Mouse (Mus musculus) layer of hippocampus, postnatal 14 days (tissue): ENCODE results near the gene Txndc12. TPM values are rescaled to one million over a fixed set of nuclear protein-coding genes. Genes with fewer than 3 reads are reported as not detected.

ENCODE experiments used
- DNase-seq, 2 experiments: peaks; one replicate each; pipeline ENCODE4 v3.0.0; 2021 to 2022; ENCODE audit warnings: low spot score in 2 of 2, mixed read lengths in 1 of 2
- long read RNA-seq, 2 experiments: library from polyadenylated mRNA; stranded (forward); transcript quantifications; one replicate each; pipeline ENCODE4 v2.0.0; 2021
- total RNA-seq, 2 experiments: library from RNA; stranded (reverse); gene quantifications; 2 replicates each; pipeline ENCODE4 v1.2.3; 2021

Gene Txndc12
- 10 to 100 TPM; 38.8 to 38.9 TPM for total RNA-seq
- long read RNA-seq, experiment 1, transcript Txndc12-201 (7 exons, 1,359 nt), result major isoform, 25 of 32 reads
- long read RNA-seq, experiment 1, partial matches to known transcripts, result 2 of 32 reads
- long read RNA-seq, experiment 1, other reads (novel, unspliced or antisense), result 5 of 32 reads
- long read RNA-seq, experiment 2, transcript Txndc12-201 (7 exons, 1,359 nt), result major isoform, 36 of 40 reads
- long read RNA-seq, experiment 2, partial matches to known transcripts, result 1 of 40 reads
- long read RNA-seq, experiment 2, other reads (novel, unspliced or antisense), result 3 of 40 reads

GRCm38 (mm10) chr4:108834115-108834970 lies at the start of gene Txndc12:
Gene Txndc12, plus strand, starts transcription at chr4:108834601.
- DNase-seq, result peak; percentile 81 to 90

DNA sequence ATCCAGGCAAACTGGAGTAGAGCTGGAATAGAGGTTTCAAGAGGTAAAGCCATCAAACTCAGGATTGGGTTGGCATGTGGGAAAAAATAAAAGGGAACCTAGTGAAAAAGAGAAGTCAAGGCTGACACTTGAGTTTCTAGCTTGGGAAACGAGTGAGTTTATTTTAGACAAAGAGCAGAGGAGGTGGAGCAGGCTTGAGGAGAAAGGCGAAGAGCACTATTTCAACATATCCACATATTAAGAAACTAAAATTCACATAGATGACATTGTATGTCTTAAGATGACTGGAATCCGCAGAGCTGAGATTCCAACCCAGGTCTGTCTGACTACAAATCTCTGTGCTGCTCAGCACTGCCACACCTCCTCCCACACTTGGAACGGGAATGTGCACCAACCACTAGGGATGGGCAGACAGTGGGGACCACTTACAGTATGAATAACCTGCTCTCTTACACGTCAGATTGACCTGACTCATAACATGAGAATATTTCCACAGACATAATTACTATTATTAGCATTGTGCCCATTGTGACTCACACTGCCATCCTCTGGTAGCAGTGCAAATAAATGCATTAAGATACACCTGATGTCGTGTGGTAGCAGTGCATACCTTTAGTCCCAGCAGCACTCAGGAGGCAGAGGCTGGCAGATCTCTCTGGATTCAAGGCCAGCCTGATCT lies 45.0 kb upstream of the Txndc12 start:
- no peak for DNase-seq

GRCm38 (mm10) chr4:108790507-108790906 lies 43.9 kb upstream of the Txndc12 start:
- no peak for DNase-seq

- no peak for DNase-seq
Observed at GRCm38 (mm10) chr4:108793941-108794340, 40.5 kb upstream of the Txndc12 start.

DNA sequence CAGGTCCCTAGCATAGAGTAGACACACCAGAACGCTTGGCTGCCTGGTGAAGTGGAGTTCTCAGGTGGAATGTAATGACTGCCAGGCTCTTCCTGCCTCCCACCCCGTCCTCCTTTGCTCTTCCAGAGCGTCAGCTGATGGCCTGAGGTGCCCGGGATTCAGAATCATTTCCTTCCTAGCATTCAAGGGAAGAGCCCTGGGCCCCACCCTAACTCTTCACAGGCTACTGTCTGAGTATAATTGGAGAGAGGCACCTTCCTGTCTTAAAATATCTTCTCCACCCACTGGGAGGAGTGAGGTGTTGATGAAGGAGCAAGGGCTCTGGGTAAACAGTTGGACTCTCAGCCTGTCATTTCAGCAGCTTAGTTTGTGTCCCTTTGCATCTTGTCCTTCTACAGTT lies 37.7 kb upstream of the Txndc12 start:
- DNase-seq, result no peak

- peak; percentile 57 to 78 for DNase-seq
Observed at GRCm38 (mm10) chr4:108798083-108798830, 36.1 kb upstream of the Txndc12 start.

- DNase-seq, result no peak
Observed at GRCm38 (mm10) chr4:108803535-108803934, 30.9 kb upstream of the Txndc12 start.

DNA sequence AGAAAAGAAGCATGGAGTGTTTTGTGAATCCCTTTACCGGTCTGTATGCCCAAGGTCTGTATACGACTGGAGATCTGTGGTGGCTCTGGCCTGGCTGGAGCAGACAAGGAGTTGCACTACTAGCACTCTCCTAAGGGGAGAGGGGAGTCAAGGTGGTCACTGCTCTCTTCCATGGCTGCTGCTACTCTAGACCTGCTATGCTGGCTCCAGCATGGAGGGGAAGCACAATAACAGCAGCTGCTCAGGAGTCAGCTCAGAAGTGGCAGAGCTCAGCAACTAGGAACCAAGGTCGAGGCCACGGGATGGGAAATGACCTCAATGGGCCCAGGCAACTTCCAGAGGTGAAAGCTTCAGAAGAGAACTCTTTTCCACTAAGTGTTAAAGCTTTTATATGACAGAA lies 23.3 kb upstream of the Txndc12 start:
- no peak for DNase-seq

DNA sequence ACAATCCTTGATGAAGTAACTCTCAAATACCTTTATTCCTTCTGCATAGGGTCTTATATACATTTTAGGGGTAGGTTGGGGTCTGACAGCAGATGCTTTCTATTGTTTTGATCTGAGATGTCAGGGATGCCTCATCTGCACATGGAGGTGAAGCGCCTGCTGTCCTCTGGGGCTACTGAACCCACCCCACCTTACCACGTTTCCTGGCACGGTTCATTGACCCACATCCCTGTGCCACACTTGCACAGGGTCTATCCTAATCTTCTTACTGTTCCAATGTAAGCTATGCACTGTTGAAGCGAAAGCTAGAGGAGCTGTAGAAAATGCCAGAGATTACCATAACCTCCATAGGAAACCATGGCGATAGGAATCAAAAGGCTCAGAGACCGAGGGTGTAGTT lies 22.9 kb upstream of the Txndc12 start:
- no peak for DNase-seq

DNA sequence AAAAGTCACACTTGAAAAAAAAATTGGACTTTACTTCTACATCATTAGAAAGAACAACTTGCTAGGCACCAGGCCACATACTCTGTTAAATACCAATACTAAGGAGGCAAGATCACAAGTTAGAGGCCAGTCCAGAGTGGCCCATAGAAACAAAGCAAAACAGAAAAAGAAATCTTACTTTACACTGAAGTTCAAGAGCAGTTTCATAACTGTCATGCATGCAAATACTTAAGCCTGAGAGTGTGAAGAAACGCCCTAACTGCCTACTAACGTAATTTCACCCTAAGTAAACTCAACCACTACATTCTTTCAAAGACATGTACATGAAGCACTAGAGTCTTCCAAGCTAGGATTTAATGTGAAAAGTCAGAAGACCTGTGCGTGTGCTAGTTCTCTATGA lies 8.7 kb upstream of the Txndc12 start:
- DNase-seq, result no peak

- no peak for DNase-seq
Observed at GRCm38 (mm10) chr4:108826096-108826495, 8.3 kb upstream of the Txndc12 start.

DNA sequence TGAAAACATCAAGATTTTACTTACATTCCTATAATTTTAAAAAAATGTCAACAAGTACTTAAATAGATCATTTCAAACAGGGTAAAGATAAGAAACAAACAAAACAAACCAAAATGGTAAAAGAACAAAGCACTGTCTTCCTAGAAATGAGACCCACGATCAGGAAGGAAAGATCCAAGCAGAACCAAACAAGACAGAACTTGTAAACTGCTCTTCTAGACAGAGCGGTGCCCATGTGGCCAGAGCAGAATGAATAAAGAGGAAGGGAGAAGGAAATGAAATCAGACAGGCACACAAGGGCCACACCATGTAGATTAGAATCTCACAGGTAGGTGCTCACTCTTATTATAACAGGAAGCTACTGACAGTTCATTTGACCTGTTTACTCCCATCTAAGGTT lies 7.8 kb upstream of the Txndc12 start:
- no peak for DNase-seq

DNA sequence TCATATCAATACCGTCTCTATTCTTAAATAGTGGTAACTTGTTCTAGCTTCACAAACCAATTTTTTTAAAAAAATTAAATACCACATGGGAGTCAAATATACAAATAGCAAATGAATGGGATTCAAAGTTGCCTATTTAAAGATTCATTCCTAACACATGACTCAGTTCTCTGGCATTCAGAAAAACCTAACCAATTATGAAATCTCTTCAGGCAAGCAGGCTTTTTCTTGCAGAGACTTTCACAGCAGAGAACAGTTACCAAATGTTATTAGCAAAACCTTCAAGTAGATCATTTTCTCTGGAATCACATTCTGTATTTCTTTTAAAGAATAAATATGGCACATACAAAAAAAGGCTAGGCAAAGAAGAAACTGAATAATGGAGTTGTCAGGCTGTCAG lies 3.7 kb upstream of the Txndc12 start:
- no peak for DNase-seq

DNA sequence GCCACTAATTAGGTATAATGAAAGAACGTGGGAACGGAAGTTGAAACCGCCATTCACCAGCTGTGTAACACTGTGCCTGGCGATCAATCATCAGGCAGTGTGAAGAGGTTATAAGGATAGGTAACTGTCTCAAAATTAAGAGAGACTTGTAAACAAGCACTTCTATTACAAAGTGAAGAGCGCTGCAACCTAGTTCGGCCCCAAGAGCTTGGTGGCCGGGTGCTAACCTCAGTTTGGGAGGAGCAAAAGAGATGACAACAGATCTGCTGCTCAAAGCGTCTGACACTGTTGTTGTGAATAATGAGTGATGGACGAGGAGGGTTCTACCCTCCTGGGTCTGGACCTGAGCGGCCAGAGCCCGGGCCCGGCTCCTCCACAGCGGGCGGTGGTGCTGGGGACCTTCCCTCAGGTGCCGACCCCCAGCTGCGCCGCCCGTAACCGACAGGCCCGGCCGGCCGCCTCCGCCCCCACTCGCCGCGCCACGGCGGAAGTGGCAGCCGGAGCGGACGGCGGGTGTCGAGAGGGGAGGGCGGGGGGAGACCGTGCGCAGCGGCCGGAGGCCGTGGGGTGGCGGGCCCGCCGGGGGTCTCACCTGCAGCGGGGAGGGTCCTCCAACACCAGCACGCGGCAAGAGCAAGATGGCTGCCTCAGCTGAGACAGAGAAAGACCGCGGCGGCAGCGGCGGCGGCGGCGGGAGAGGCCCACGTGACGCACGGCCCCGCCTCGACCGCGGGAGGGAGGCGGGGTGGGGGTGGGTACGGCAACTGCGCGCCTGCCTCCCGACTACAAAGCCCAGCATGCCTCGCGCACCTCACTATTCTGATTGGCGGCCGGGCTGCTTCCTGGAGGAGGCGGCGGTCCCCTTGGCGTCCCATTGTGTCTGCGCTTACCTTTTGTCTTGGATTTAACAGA lies 1.2 kb upstream of the Txndc12 start, which contains the start of gene Btf3l4:
Gene Btf3l4 (minus strand): TSS at position 699 of the 912 bp plus-strand sequence.
- peak; percentile 82 to 94 for DNase-seq

DNA sequence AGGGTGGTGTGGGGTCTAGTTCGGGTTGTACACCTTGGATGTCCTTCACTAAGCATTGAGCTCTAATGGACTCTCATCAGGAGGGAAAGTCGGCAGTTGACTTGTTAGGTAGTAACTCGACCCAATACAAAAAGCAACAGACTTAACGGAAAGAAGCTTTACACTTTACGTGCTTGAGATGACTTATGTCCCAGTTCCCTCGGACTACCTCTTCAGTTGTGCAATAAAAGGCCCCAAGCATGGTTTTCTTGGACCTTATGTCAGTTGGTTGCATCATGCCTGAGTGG lies 630 bp upstream of the Txndc12 start:
- no peak for DNase-seq

GRCm38 (mm10) chr4:108834971-108835311 lies 540 bp downstream of the Txndc12 start:
- no peak for DNase-seq

GRCm38 (mm10) chr4:108835496-108835895 lies 1.1 kb downstream of the Txndc12 start:
- no peak for DNase-seq

DNA sequence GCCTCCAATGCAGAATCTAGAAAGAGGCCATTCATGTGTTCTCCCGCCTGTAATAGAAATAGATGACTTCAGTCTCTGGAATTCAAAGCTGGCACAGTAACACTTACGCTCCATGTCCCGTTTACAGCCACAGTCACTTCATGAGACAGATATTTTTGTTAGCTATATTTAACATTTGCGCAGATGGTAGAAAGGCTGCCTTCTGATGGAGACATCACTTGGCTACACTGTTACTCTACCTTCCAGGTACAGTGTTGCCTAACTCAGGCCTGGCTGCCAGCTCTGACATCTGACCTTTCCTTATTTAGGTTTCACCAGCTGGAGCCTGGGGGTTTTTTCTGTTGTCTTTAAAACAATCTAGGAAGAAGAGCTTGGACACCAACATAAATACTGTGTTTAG lies 3.6 kb downstream of the Txndc12 start:
- DNase-seq, result peak in 1 of 2 experiments; percentile 56

GRCm38 (mm10) chr4:108841920-108842578 lies 7.6 kb downstream of the Txndc12 start:
- DNase-seq, result no peak

DNA sequence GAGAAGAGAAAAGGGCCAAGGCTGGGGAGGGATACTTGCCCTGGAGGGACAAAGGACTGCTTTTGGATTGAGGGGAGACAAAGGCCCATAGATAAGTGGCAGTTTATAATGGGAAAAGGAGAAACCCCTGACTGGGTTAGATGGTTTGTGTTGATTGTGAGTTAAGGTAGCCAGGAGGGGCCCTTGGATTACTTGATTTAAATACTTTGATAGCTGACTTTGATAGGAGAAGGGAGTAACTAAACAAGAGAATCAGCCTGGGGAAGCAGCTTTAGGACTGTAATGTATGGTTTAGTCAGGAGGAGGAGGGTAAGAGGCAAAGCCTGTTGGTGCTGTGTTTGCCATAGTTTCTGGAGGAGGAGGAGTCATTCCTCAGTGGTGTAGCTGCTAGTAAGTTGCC lies 8.9 kb downstream of the Txndc12 start:
- DNase-seq, result no peak
